Mouse (Mus musculus): ENCODE results near the gene Itih4.

The Itih4 gene

GRCm38 (mm10) chr14:30886204-30886603, at the start of gene Itih4:
Gene Itih4, plus strand, starts transcription at chr14:30886476.
- no peak for DNase-seq (ENCODE audit: low spot score)

GRCm38 (mm10) chr14:30837416-30837996, 48.8 kb upstream of the Itih4 start:
- no peak for DNase-seq (ENCODE audit: low spot score)

- no peak for DNase-seq (ENCODE audit: low spot score)
Observed at GRCm38 (mm10) chr14:30843701-30844100, 42.6 kb upstream of the Itih4 start.

GRCm38 (mm10) chr14:30850504-30850903, 35.8 kb upstream of the Itih4 start:
- no peak for DNase-seq (ENCODE audit: low spot score)

GRCm38 (mm10) chr14:30852325-30852724, 34.0 kb upstream of the Itih4 start:
- DNase-seq (ENCODE audit: low spot score), result no peak

- no peak for DNase-seq (ENCODE audit: low spot score)
Observed at GRCm38 (mm10) chr14:30855316-30855715, 31.0 kb upstream of the Itih4 start.

- DNase-seq (ENCODE audit: low spot score), result no peak
Observed at GRCm38 (mm10) chr14:30856885-30857507, 29.3 kb upstream of the Itih4 start.

GRCm38 (mm10) chr14:30857990-30858389, 28.3 kb upstream of the Itih4 start:
- DNase-seq (ENCODE audit: low spot score), result no peak

- no peak for DNase-seq (ENCODE audit: low spot score)
Observed at GRCm38 (mm10) chr14:30861421-30862125, 24.7 kb upstream of the Itih4 start.

- no peak for DNase-seq (ENCODE audit: low spot score)
Observed at GRCm38 (mm10) chr14:30862368-30862767, 23.9 kb upstream of the Itih4 start.

GRCm38 (mm10) chr14:30865311-30865710, 21.0 kb upstream of the Itih4 start:
- no peak for DNase-seq (ENCODE audit: low spot score)

GRCm38 (mm10) chr14:30867042-30867441, 19.2 kb upstream of the Itih4 start:
- peak; percentile 72 for DNase-seq (ENCODE audit: low spot score)

GRCm38 (mm10) chr14:30868826-30869225, 17.4 kb upstream of the Itih4 start:
- DNase-seq (ENCODE audit: low spot score), result no peak

GRCm38 (mm10) chr14:30869391-30869801, 16.9 kb upstream of the Itih4 start:
- no peak for DNase-seq (ENCODE audit: low spot score)

- no peak for DNase-seq (ENCODE audit: low spot score)
Observed at GRCm38 (mm10) chr14:30870206-30871147, 15.8 kb upstream of the Itih4 start.

- no peak for DNase-seq (ENCODE audit: low spot score)
Observed at GRCm38 (mm10) chr14:30874095-30874700, 12.1 kb upstream of the Itih4 start.

- DNase-seq (ENCODE audit: low spot score), result no peak
Observed at GRCm38 (mm10) chr14:30875130-30875865, 11.0 kb upstream of the Itih4 start.

GRCm38 (mm10) chr14:30875955-30876354, 10.3 kb upstream of the Itih4 start:
- no peak for DNase-seq (ENCODE audit: low spot score)

GRCm38 (mm10) chr14:30876451-30876850, 9.8 kb upstream of the Itih4 start:
- no peak for DNase-seq (ENCODE audit: low spot score)

- no peak for DNase-seq (ENCODE audit: low spot score)
Observed at GRCm38 (mm10) chr14:30877827-30878226, 8.4 kb upstream of the Itih4 start.

GRCm38 (mm10) chr14:30878958-30879571, 7.2 kb upstream of the Itih4 start, which contains the start of gene Mustn1:
Gene Mustn1, plus strand, starts transcription at chr14:30879200.
- no peak for DNase-seq (ENCODE audit: low spot score)
